Mouse (Mus musculus) liver, postnatal 0 days (tissue): Measurements from ENCODE around the gene Vac14.

Experiments used
- CTCF ChIP-seq: sonication (generic); IDR thresholded peaks from 2 replicates; pipeline ENCODE4 v1.5.1; 2016; ENCODE audit warnings: antibody characterized with exemption, low read depth
- EP300 ChIP-seq: IDR thresholded peaks from 2 replicates; pipeline ENCODE4 v1.6.1; 2016; ENCODE audit warnings: antibody characterized with exemption, low read depth, mild to moderate bottlenecking

GRCm38 (mm10) chr8:110678989-110679388 lies 60.6 kb downstream of the Vac14 start:
- TF ChIP-seq CTCF = no peak
- no peak for TF ChIP-seq EP300
